Mouse (Mus musculus) kidney, adult 18-20 months (tissue): Measurements from ENCODE around the gene Scamp5.
A peak's percentile ranks its signal among the peaks of the same experiment; 100 is the strongest.

Experiments used
- DNase-seq: peaks from one replicate; pipeline ENCODE4 v3.0.0; 2021

Scamp5 gene

DNA sequence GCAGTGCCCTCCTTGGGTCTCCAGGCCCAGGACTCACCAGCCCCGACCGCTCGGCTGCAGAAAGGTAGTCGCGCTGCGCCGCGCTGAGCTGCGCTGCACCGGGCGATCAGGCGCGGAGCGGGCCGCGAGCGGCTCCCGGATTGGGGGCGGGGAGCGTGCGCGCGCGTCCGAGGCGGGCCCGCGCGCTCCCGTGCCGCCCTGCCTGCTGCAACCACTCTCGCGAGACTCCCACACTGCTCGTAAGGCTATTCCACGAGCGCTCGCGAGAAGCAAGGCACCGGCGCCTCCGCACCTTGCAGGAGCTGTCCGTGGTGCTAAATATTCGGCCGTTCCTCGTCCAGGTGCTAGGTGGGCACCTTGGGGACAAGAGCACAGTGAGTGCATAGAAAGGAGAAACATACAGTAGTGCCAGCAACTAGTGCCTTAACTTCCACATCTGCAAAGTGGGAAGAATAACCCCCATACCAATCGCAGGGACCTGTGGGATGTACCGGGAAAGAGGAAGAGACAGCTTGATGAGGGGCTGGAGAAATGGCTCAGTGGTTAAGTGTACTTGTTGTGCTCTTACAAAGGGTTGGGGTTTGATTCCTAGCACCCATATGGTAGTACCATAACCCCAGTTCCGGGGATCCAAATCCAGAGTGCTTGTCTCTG is at the start of gene Scamp5:
Scamp5 (minus strand) TSS at position 165 of the 654 bp plus-strand sequence.
- peak; percentile 90 for DNase-seq

- DNase-seq, result peak; percentile 68
These were observed 49.3 kb upstream of the Scamp5 start for GRCm38 (mm10) chr9:57517113-57517512.

- DNase-seq, result no peak
These were observed 42.7 kb upstream of the Scamp5 start for GRCm38 (mm10) chr9:57510577-57510976.

DNA sequence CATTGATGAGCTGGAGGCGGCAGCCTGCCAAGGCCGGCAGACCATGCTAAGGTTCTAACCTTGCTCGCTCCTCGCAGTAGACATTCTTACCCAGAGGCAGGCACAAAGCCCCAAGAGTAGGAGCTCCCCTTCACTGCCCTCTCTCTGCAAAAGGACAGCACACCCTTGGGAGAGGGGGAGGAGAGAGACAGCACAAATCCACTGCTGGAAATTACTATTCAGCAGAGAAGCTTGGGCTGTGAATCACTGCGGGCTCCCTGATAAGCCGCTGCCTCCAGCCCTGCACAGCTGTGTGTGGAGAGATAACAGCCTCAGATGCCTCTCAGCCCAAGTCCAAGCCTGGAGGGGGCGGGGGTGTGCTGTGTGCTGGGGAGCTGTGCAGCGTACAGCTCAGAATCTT is 37.8 kb upstream of the Scamp5 start:
- no peak for DNase-seq

DNA sequence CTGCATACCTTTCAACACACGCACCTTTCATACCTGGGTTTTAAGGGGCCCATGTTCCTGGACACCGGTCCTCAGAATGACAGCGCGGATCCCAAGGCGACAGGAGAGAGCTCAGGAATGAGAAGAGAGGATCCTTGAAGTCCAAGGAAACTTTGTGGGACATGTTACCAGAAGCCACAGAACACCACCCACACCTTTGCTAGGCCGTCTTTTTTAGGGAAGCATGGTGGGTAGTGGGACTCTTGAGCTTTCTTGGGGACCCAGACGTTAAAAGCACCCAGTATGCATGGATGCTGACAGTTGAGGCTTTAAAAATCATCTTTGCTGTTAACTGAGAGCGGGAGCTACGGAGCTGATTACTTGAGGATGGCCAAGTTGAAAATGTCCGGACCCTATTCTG is 37.0 kb upstream of the Scamp5 start:
- no peak for DNase-seq

GRCm38 (mm10) chr9:57504381-57504700 is 36.5 kb upstream of the Scamp5 start:
- peak; percentile 73 for DNase-seq

GRCm38 (mm10) chr9:57503622-57504380 is 35.9 kb upstream of the Scamp5 start, which contains the start of gene Rpp25:
Gene Rpp25 (plus strand): TSS chr9:57504026.
- DNase-seq, result peak; percentile 75

GRCm38 (mm10) chr9:57502911-57503621 is 35.2 kb upstream of the Scamp5 start:
- no peak for DNase-seq

GRCm38 (mm10) chr9:57501861-57502260 is 34.0 kb upstream of the Scamp5 start:
- DNase-seq, result no peak

- DNase-seq, result no peak
These were observed 33.6 kb upstream of the Scamp5 start for GRCm38 (mm10) chr9:57501452-57501851.

DNA sequence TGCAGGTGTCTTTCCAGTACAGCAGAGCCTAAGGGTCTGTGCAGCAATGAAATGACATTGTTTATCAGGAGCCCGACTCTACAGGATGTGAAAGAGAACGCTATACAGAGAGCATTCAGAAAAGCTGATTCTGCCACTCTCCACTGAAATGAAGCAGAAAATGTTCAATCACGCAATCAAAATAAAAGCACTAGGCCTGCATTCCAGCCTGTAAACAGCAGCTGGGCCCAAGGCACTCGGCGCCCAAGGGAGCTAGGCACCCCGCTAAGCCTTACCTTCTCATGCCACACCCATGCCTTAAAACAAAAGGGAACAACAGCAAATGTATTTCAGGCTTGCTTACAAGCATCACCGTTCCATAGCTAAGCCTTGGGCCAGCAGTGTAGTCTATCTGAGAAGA is 30.7 kb upstream of the Scamp5 start:
- no peak for DNase-seq

DNA sequence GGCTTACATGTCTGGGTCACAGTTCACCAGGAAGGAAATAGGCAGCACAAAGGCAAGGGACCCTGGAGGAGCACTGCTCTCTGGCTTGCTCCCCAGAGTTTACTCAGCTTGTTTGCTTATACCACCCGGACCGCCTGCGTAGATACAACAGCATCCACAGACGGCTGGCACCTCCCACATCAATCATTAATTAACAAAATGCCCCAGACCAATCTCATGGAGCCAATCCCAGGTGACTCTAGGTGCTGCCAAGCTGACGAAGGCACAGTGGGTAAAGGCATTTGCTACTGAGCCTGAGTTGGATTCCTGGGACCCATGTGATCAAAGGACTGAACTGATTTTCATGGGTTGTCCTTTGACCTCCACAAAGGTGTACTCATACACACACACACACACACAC is 29.4 kb upstream of the Scamp5 start:
- DNase-seq, result peak; percentile 23

DNA sequence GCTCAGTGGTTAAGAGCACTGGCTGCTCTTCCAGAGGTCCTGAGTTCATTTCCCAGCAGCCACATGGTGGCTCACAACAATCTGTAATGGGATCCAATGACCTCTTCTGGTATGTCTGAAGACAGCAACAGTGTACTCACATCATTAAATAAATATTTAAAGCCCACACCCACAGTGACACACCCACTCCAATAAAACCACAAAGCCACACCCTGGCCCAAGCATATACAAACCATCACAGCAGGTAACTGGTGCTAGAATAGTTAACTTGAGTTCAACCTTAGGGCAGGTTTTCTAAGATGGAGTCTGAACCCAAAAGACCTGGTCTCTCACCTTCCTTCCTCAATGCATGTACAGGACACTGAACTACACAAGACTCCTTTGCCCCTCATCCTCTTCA is 27.1 kb upstream of the Scamp5 start:
- DNase-seq, result no peak

GRCm38 (mm10) chr9:57493532-57493931 is 25.7 kb upstream of the Scamp5 start:
- no peak for DNase-seq

- no peak for DNase-seq
These were observed 19.9 kb upstream of the Scamp5 start for GRCm38 (mm10) chr9:57487807-57488206.

GRCm38 (mm10) chr9:57485774-57486173 is 17.9 kb upstream of the Scamp5 start:
- DNase-seq, result peak; percentile 83

GRCm38 (mm10) chr9:57468914-57469313 is 1.1 kb upstream of the Scamp5 start:
- DNase-seq, result no peak

DNA sequence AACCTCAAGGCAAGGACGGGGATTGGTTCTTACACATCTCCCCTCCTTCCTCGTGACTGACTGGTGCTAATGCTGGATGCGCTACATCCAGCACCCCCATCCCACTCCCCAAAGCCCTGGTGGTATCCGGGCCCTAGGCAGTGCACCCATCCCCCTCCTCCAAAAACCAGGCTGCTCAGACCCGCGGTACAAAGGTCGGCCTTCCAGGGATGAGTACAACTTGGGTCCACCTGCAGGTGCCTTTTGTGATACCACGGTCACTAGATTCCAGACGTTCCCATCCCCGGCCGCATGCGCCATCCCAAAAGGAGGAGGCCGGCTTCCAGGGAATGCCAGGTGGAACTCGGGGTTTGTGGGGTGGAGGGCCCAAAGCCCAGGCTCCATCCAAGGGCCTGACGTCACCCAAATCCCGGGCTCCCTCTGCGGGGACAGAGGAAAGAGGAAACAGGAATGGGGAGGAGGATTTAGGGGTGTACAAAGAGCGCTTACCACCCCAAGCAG is 539 bp downstream of the Scamp5 start:
- peak; percentile 37 for DNase-seq

- DNase-seq, result no peak
These were observed 1.8 kb downstream of the Scamp5 start for GRCm38 (mm10) chr9:57466101-57466500.

- DNase-seq, result no peak
These were observed 5.0 kb downstream of the Scamp5 start for GRCm38 (mm10) chr9:57462866-57463265.

DNA sequence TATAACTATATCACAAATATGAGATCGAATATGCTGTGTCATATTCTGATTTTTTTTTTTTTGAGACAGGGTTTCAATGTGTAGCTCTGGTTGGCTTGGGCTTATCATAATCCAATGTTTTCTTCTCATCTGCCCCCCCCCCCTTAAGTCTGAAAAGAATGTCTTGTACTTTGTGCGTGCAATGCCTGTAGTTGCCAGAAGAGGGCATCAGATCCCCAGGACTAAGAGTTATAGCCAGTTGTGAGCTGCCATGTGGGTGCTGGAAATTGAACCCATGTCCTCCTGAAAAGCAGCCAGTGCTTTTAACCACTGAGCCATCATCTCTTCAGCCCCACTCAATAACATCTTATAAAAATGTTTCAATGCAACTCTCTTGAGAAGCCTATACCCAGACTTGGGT is 8.2 kb downstream of the Scamp5 start:
- no peak for DNase-seq

DNA sequence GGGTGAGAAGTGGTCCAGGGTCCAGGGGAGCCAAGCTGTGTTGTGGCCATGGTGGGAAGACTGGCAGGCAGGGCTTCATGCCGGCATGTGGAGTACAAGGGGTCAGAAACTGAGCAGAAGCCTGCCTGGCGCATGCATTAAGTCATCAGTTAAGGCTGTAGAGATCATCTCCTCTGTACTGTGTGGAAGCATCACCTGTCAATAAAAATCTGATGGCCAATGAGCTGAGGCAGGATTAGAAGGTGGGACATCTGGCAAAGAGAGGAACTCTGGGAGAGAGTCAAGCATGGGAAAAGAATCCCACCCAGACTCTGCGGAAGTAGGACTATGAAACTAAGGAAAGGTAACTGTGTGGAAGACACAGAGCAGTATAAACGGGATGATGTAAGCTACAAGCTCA is 14.3 kb downstream of the Scamp5 start:
- DNase-seq, result no peak

GRCm38 (mm10) chr9:57452624-57453462 is 15.0 kb downstream of the Scamp5 start:
- DNase-seq, result no peak
